Mouse (Mus musculus) limb, embryonic 14.5 days (tissue): ENCODE results near the gene Tas2r102. TPM values are rescaled to one million over a fixed set of nuclear protein-coding genes. Genes with fewer than 3 reads are reported as not detected.

Source experiments
- ATAC-seq: fragments of 200-750 bp; cut with Nextera tagmentation; 2 replicates; pipeline ENCODE4 v1.8.0; 2017; ENCODE audit warnings: low read depth, moderate number of reproducible peaks, moderate TSS enrichment; ENCODE audit not compliant: low FRiP score
- DNase-seq: peaks from one replicate; pipeline ENCODE4 v3.0.0-alpha.2; 2015; ENCODE audit warnings: low spot score
- H3K27ac ChIP-seq: fragments of 300-500 bp; sonication (generic); replicated peaks from 2 replicates; pipeline ENCODE4 v1.5.1; 2014; ENCODE audit warnings: low read depth, mild to moderate bottlenecking, low read length, moderate library complexity, mixed read lengths
- H3K27me3 ChIP-seq: fragments of 300-500 bp; sonication (generic); 2 replicates; pipeline ENCODE4 v1.6.1; 2014; ENCODE audit warnings: low read length, mixed read lengths; ENCODE audit not compliant: control insufficient read depth, insufficient read depth
- H3K36me3 ChIP-seq: fragments of 300-500 bp; sonication (generic); 2 replicates; pipeline ENCODE4 v1.6.1; 2014; ENCODE audit warnings: mild to moderate bottlenecking, low read length, moderate library complexity, mixed read lengths; ENCODE audit not compliant: control insufficient read depth, insufficient read depth
- H3K4me1 ChIP-seq: fragments of 300-500 bp; sonication (generic); 2 replicates; pipeline ENCODE4 v1.6.1; 2014; ENCODE audit warnings: antibody characterized with exemption, low read length, mixed read lengths; ENCODE audit not compliant: control insufficient read depth, insufficient read depth
- H3K4me2 ChIP-seq: fragments of 300-500 bp; sonication (generic); replicated peaks from 2 replicates; pipeline ENCODE4 v1.6.1; 2014; ENCODE audit warnings: low read depth, mild to moderate bottlenecking, low read length, moderate library complexity; ENCODE audit not compliant: severe bottlenecking
- H3K4me3 ChIP-seq: fragments of 300-500 bp; sonication (generic); replicated peaks from 2 replicates; pipeline ENCODE4 v1.5.1; 2014; ENCODE audit warnings: low read length
- H3K9ac ChIP-seq: fragments of 300-500 bp; sonication (generic); 2 replicates; pipeline ENCODE4 v1.6.1; 2014; ENCODE audit warnings: mild to moderate bottlenecking, low read depth, low read length, moderate library complexity; ENCODE audit not compliant: severe bottlenecking
- H3K9me3 ChIP-seq: fragments of 300-500 bp; sonication (generic); 2 replicates; pipeline ENCODE4 v1.6.1; 2016; ENCODE audit warnings: low read length; ENCODE audit not compliant: control insufficient read depth
- POLR2A ChIP-seq: fragments of 200-500 bp; IDR thresholded peaks from 2 replicates; pipeline ENCODE4 v1.8.0; 2012; ENCODE audit warnings: inconsistent platforms, mild to moderate bottlenecking, moderate library complexity, borderline replicate concordance; ENCODE audit not compliant: insufficient read depth, insufficient read length; ENCODE audit errors: extremely low read depth
- WGBS: fragments of 180-500 bp; shearing (Covaris S2); extraction: QIAGEN DNeasy Blood & Tissue Kit; methylation state at CpG from one replicate; pipeline ENCODE4 v1.1.7; 2014; 5-methylcytosine and 5-hydroxymethylcytosine counted together
- polyA plus RNA-seq, 2 experiments: library from polyadenylated mRNA; depleted of rRNA in 1 of 2; stranded (reverse) in 1 of 2; unstranded in 1 of 2; fragments of >200 nt; fragmentation: Nextera tagmentation in 1 of 2; extraction: Ambion mirVana in 1 of 2; gene quantifications; 2 replicates each; pipeline versions ENCODE4 v1.2.1 to v1.2.3; 2012 to 2014

Tas2r102 gene
- polyA plus RNA-seq, 2 experiments, result not detected

GRCm38 (mm10) chr6:132795393-132795792 lies 33.5 kb downstream of the Tas2r102 start:
- Histone ChIP-seq H3K9ac (no peak overlapping the region), H3K4me2 (no peak overlapping the region), H3K27ac (no peak overlapping the region), H3K9me3 (no peaks in the 10 kb centered on the region), H3K36me3 (no peaks in the 10 kb centered on the region), H3K4me3 (no peak overlapping the region), H3K27me3 (no peaks in the 10 kb centered on the region), H3K4me1 (no peaks in the 10 kb centered on the region)
- TF ChIP-seq POLR2A, result no peak
- 41% methylated on average over 1 of the region's 1 CpGs for WGBS
- DNase-seq, result no peak
- ATAC-seq, result no peak

DNA sequence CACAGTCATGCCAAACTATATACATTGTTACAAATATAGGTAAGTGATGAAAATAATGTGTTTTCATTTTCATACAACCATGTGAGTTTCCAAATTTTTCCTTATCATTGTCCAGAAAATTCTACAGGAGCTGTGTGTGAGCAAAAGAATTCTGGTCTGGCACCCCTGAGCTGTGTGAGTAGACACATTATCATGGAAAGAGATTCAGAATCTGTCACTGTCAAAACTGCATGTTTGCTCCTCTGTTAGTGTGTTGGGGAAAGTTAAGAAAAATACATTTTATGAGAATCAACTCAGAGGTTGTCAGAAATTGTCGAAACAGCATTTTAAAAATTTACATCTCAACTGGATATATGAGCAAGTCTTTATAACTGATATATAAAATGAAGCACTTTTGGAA lies 40.6 kb downstream of the Tas2r102 start, which contains the start of gene Tas2r117:
Gene Tas2r117, plus strand, starts transcription at position 301 of the 400 bp plus-strand sequence.
- H3K4me3 ChIP-seq, result no peak within 1 kb of the TSS
- no peak within 1 kb of the TSS for H3K27ac ChIP-seq
- ATAC-seq (no peak), DNase-seq (no peak)
- no peaks in the 10 kb centered on the region for H3K36me3 ChIP-seq
- H3K4me1 ChIP-seq, result no peaks in the 10 kb centered on the region
- WGBS, result 65% methylated on average over 1 of the region's 1 CpGs
- TF ChIP-seq POLR2A, result no peak
- no peaks in the 10 kb centered on the region for H3K27me3 ChIP-seq
- H3K9ac ChIP-seq, result no peak within 1 kb of the TSS
- no peak within 1 kb of the TSS for H3K4me2 ChIP-seq
- no peaks in the 10 kb centered on the region for H3K9me3 ChIP-seq

Other genes starting within 250 kb of the Tas2r102 start
- not detected in 2 replicates for gene Prh1, start 192.3 kb upstream of the Tas2r102 start, polyA plus RNA-seq (2012; rRNA removed)
- not detected in 2 replicates for gene Prh1, start 192.3 kb upstream of the Tas2r102 start, polyA plus RNA-seq (2014; fragmentation: Nextera tagmentation; extraction: Ambion mirVana)
- not detected in 2 replicates for gene Prp2, start 166.2 kb upstream of the Tas2r102 start, polyA plus RNA-seq (2012; rRNA removed)
- gene Prp2, start 166.2 kb upstream of the Tas2r102 start, polyA plus RNA-seq (2014; fragmentation: Nextera tagmentation; extraction: Ambion mirVana), result not detected in 2 replicates
- not detected in 2 replicates for gene A630073D07Rik, start 110.6 kb upstream of the Tas2r102 start, polyA plus RNA-seq (2012; rRNA removed)
- not detected in 2 replicates for gene A630073D07Rik, start 110.6 kb upstream of the Tas2r102 start, polyA plus RNA-seq (2014; fragmentation: Nextera tagmentation; extraction: Ambion mirVana)
- gene Tas2r120, start 105.2 kb upstream of the Tas2r102 start, polyA plus RNA-seq (2012; rRNA removed), result not detected in 2 replicates
- gene Tas2r120, start 105.2 kb upstream of the Tas2r102 start, polyA plus RNA-seq (2014; fragmentation: Nextera tagmentation; extraction: Ambion mirVana), result not detected in 2 replicates
- not detected in 2 replicates for gene Tas2r121, start 61.1 kb upstream of the Tas2r102 start, polyA plus RNA-seq (2012; rRNA removed)
- gene Tas2r121, start 61.1 kb upstream of the Tas2r102 start, polyA plus RNA-seq (2014; fragmentation: Nextera tagmentation; extraction: Ambion mirVana), result not detected in 2 replicates
- gene Tas2r122, start 50.2 kb upstream of the Tas2r102 start, polyA plus RNA-seq (2012; rRNA removed), result not detected in 2 replicates
- not detected in 2 replicates for gene Tas2r122, start 50.2 kb upstream of the Tas2r102 start, polyA plus RNA-seq (2014; fragmentation: Nextera tagmentation; extraction: Ambion mirVana)
- gene Tas2r115, start 24.1 kb upstream of the Tas2r102 start, polyA plus RNA-seq (2012; rRNA removed), result not detected in 2 replicates
- not detected in 2 replicates for gene Tas2r115, start 24.1 kb upstream of the Tas2r102 start, polyA plus RNA-seq (2014; fragmentation: Nextera tagmentation; extraction: Ambion mirVana)
- not detected in 2 replicates for gene Tas2r124, start 7.4 kb upstream of the Tas2r102 start, polyA plus RNA-seq (2012; rRNA removed)
- gene Tas2r124, start 7.4 kb upstream of the Tas2r102 start, polyA plus RNA-seq (2014; fragmentation: Nextera tagmentation; extraction: Ambion mirVana), result not detected in 2 replicates
- not detected in 2 replicates for gene Tas2r136, start 16.0 kb downstream of the Tas2r102 start, polyA plus RNA-seq (2012; rRNA removed)
- not detected in 2 replicates for gene Tas2r136, start 16.0 kb downstream of the Tas2r102 start, polyA plus RNA-seq (2014; fragmentation: Nextera tagmentation; extraction: Ambion mirVana)
- gene Tas2r117, start 40.7 kb downstream of the Tas2r102 start, polyA plus RNA-seq (2012; rRNA removed), result not detected in 2 replicates
- not detected in 2 replicates for gene Tas2r117, start 40.7 kb downstream of the Tas2r102 start, polyA plus RNA-seq (2014; fragmentation: Nextera tagmentation; extraction: Ambion mirVana)
- not detected in 2 replicates for gene Tas2r123, start 85.0 kb downstream of the Tas2r102 start, polyA plus RNA-seq (2012; rRNA removed)
- gene Tas2r123, start 85.0 kb downstream of the Tas2r102 start, polyA plus RNA-seq (2014; fragmentation: Nextera tagmentation; extraction: Ambion mirVana), result not detected in 2 replicates
- not detected in 2 replicates for gene Tas2r116, start 93.3 kb downstream of the Tas2r102 start, polyA plus RNA-seq (2012; rRNA removed)
- not detected in 2 replicates for gene Tas2r116, start 93.3 kb downstream of the Tas2r102 start, polyA plus RNA-seq (2014; fragmentation: Nextera tagmentation; extraction: Ambion mirVana)
- not detected in 2 replicates for gene Tas2r110, start 105.9 kb downstream of the Tas2r102 start, polyA plus RNA-seq (2012; rRNA removed)
- not detected in 2 replicates for gene Tas2r110, start 105.9 kb downstream of the Tas2r102 start, polyA plus RNA-seq (2014; fragmentation: Nextera tagmentation; extraction: Ambion mirVana)
- gene Tas2r113, start 130.9 kb downstream of the Tas2r102 start, polyA plus RNA-seq (2012; rRNA removed), result not detected in 2 replicates
- gene Tas2r113, start 130.9 kb downstream of the Tas2r102 start, polyA plus RNA-seq (2014; fragmentation: Nextera tagmentation; extraction: Ambion mirVana), result not detected in 2 replicates
- gene Tas2r125, start 147.5 kb downstream of the Tas2r102 start, polyA plus RNA-seq (2012; rRNA removed), result not detected in 2 replicates
- not detected in 2 replicates for gene Tas2r125, start 147.5 kb downstream of the Tas2r102 start, polyA plus RNA-seq (2014; fragmentation: Nextera tagmentation; extraction: Ambion mirVana)
- gene Tas2r129, start 189.0 kb downstream of the Tas2r102 start, polyA plus RNA-seq (2012; rRNA removed), result not detected in 2 replicates
- gene Tas2r129, start 189.0 kb downstream of the Tas2r102 start, polyA plus RNA-seq (2014; fragmentation: Nextera tagmentation; extraction: Ambion mirVana), result not detected in 2 replicates
- not detected in 2 replicates for gene Tas2r131, start 195.8 kb downstream of the Tas2r102 start, polyA plus RNA-seq (2012; rRNA removed)
- gene Tas2r131, start 195.8 kb downstream of the Tas2r102 start, polyA plus RNA-seq (2014; fragmentation: Nextera tagmentation; extraction: Ambion mirVana), result not detected in 2 replicates
- gene Tas2r109, start 218.8 kb downstream of the Tas2r102 start, polyA plus RNA-seq (2012; rRNA removed), result not detected in 2 replicates
- not detected in 2 replicates for gene Tas2r109, start 218.8 kb downstream of the Tas2r102 start, polyA plus RNA-seq (2014; fragmentation: Nextera tagmentation; extraction: Ambion mirVana)